Mouse (Mus musculus) myocyte (in vitro differentiated cells): ENCODE data around the gene Vdac1.

Source experiments
- E2F4 ChIP-seq: IDR thresholded peaks from one replicate; pipeline ENCODE4 v1.6.1; 2011; ENCODE audit warnings: mild to moderate bottlenecking, control low read depth, moderate library complexity; ENCODE audit not compliant: insufficient read depth
- MAX ChIP-seq: IDR thresholded peaks from one replicate; pipeline ENCODE4 v1.6.1; 2011; ENCODE audit warnings: low read depth, mild to moderate bottlenecking, control low read depth
- MYOD1 ChIP-seq, 3 experiments: IDR thresholded peaks; one replicate each; pipeline ENCODE4 v1.6.1; 2011; ENCODE audit warnings: control low read depth in 2 of 3, low read depth in 2 of 3, mild to moderate bottlenecking in 2 of 3, moderate library complexity in 1 of 3; ENCODE audit not compliant: insufficient read length in 2 of 3, control insufficient read depth in 1 of 3
- POLR2A ChIP-seq: IDR thresholded peaks from one replicate; pipeline ENCODE4 v1.6.1; 2011; ENCODE audit warnings: low read depth, mild to moderate bottlenecking, control low read depth, moderate library complexity; ENCODE audit not compliant: insufficient read length
- SRF ChIP-seq: IDR thresholded peaks from one replicate; pipeline ENCODE4 v1.6.1; 2011; ENCODE audit warnings: low read depth; ENCODE audit not compliant: control insufficient read depth, insufficient read length
- TCF12 ChIP-seq: IDR thresholded peaks from one replicate; pipeline ENCODE4 v1.6.1; 2011; ENCODE audit warnings: mild to moderate bottlenecking, control low read depth; ENCODE audit not compliant: poor library complexity, insufficient read depth, severe bottlenecking
- TCF3 ChIP-seq: IDR thresholded peaks from one replicate; pipeline ENCODE4 v1.6.1; 2011; ENCODE audit warnings: low read depth, control low read depth; ENCODE audit not compliant: insufficient read length
- USF1 ChIP-seq: IDR thresholded peaks from one replicate; pipeline ENCODE4 v1.6.1; 2011; ENCODE audit warnings: low read depth, mild to moderate bottlenecking, control low read depth, moderate library complexity

DNA sequence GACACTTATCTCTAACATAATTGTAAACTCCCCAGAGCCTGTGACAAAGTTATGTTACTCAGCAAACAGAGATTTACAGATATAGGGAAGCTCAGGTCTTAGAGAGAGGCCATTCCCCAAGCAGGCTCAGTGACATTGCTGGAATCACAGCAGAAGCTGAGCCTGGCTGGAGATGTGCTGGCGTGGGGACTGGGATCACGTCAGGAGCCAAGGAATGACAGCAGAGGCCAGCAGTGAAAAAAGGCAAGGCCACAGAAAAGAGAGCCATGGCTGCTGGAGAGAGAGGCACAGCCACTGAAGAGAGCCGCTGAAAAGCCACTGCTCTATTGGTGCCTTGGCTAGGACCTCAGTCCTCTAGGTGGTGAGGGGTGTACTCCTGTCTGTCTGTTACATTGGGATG, 22.3 kb upstream of the Vdac1 start:
- no peak for TF ChIP-seq MAX
- no peak for TF ChIP-seq USF1
- TF ChIP-seq POLR2A: no peak
- TF ChIP-seq TCF12: no peak
- no peak for TF ChIP-seq SRF
- TF ChIP-seq E2F4: no peak
- no peak for TF ChIP-seq TCF3
- TF ChIP-seq MYOD1 (IDR thresholded peaks at IDR 0.05; ENCODE audit: control insufficient read depth in 1 of 3, insufficient read length in 2 of 3, low read depth in 2 of 3): no peak
